Mouse (Mus musculus): ENCODE measurements around the gene Arap2.

GRCm38 (mm10) chr5:62723261-62724105 lies 42.5 kb downstream of the Arap2 start:
- no peak for TF ChIP-seq CTCF (IDR thresholded peaks at IDR 0.05)
- TF ChIP-seq EP300 (IDR thresholded peaks at IDR 0.05), result no peak
